ENCODE assay signal across 24 mouse cellular contexts in the genomic region with DNA sequence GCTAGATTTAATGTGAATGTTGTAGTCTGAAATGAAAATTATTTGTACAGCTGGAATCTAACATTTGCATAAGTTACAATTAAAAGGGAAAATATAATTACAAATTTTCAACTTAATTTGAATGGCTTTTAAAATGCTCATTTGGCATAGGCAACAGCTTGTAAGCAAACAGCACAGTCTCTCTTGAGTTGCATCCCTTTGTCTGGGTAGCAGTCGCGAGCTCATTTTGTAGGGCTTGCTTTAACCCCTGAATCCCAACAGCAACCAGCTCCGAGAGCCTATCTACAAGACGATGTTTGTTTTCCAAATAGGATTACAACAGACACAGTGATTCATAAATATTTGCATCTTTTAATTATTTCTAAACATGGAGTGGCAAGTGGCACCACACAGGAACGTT.
"Had no signal": no experiment of that assay in that cellular context is flagged by ENCODE, and none has a peak within 500 bp of the region (broad histone marks: within the 10 kb centered on the region; RNA-seq: fewer than 3 reads in every experiment).

No protein-coding gene starts in this region.

- H3K9ac ChIP-seq: heart, embryonic 12.5 days; hindbrain, embryonic 13.5 days; hindbrain, embryonic 15.5 days; kidney, embryonic 15.5 days; limb, embryonic 13.5 days; limb, embryonic 15.5 days; liver, embryonic 12.5 days; liver, embryonic 14.5 days had no signal

- H3K27me3 ChIP-seq: heart, embryonic 12.5 days; hindbrain, embryonic 13.5 days; hindbrain, embryonic 15.5 days; kidney, embryonic 15.5 days; limb, embryonic 13.5 days; limb, embryonic 15.5 days; liver, embryonic 12.5 days had no signal

- H3K9me3 ChIP-seq: heart, embryonic 10.5 days; heart, embryonic 12.5 days; hindbrain, embryonic 13.5 days; hindbrain, embryonic 15.5 days; kidney, embryonic 15.5 days; limb, embryonic 13.5 days; limb, embryonic 15.5 days; liver, embryonic 12.5 days had no signal

- H3K27ac ChIP-seq: heart, embryonic 10.5 days; hindbrain, embryonic 13.5 days; hindbrain, embryonic 15.5 days; hindbrain, postnatal 0 days; kidney, embryonic 15.5 days; kidney, postnatal 0 days; limb, embryonic 13.5 days; limb, embryonic 15.5 days; liver, embryonic 12.5 days; liver, embryonic 14.5 days had no signal

- H3K36me3 ChIP-seq: heart, embryonic 10.5 days; heart, embryonic 12.5 days; hindbrain, embryonic 13.5 days; hindbrain, embryonic 15.5 days; kidney, embryonic 15.5 days; limb, embryonic 13.5 days; limb, embryonic 15.5 days; liver, embryonic 12.5 days had no signal

- H3K4me1 ChIP-seq: heart, embryonic 10.5 days; heart, embryonic 12.5 days; hindbrain, embryonic 15.5 days; kidney, embryonic 15.5 days; limb, embryonic 13.5 days; limb, embryonic 15.5 days; liver, embryonic 12.5 days had no signal

- H3K4me2 ChIP-seq: heart, embryonic 12.5 days; hindbrain, embryonic 13.5 days; hindbrain, embryonic 15.5 days; kidney, embryonic 15.5 days; limb, embryonic 13.5 days; limb, embryonic 15.5 days; liver, embryonic 12.5 days had no signal

- ATAC-seq: hindbrain, postnatal 0 days; intestine, embryonic 16.5 days; liver, embryonic 12.5 days had no signal

- H3K4me3 ChIP-seq: heart, embryonic 10.5 days; heart, embryonic 12.5 days; hindbrain, embryonic 13.5 days; hindbrain, embryonic 15.5 days; kidney, embryonic 15.5 days; limb, embryonic 13.5 days; limb, embryonic 15.5 days; liver, embryonic 12.5 days had no signal

- DNase-seq: gastrocnemius, postnatal 14 days; gastrocnemius, postnatal 36 days; heart, adult 18-20 months; heart, postnatal 10 days; kidney, adult 11 months; kidney, adult 2 months; kidney, adult 9 months; kidney, postnatal 14 days; kidney, postnatal 36 days; layer of hippocampus, adult 9-11 months; layer of hippocampus, postnatal 36 days; left cerebral cortex, postnatal 4 days had no signal
